Mouse (Mus musculus): ENCODE results near the gene Slc30a3.

DNA sequence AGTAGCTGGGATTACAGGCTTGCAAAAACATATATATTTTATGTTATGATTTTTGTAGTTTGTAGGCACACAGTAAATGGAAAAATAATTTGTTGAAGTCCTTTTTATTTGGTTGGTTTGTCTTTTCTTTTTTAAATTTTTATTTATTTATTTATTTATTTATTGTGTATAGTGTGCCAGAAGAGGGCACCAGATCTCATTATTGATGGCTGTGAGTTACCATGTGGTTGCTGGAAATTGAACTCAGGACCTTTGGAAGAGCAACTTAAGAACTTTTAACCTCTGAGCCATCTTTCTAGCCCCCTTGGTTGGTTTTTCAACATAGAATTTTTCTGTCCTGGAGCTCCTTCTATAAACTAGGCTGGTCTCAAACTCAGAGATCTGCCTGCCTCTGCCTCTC is 57.6 kb downstream of the Slc30a3 start:
- no peak for TF ChIP-seq CTCF (IDR thresholded peaks at IDR 0.05; ENCODE audit: low read depth, low read length)
- no peak for TF ChIP-seq POLR2AphosphoS5 (IDR thresholded peaks at IDR 0.05; ENCODE audit: insufficient replicate concordance, low read depth, low read length)
